Mouse (Mus musculus): ENCODE results near the gene Phgdh.

Phgdh gene

DNA sequence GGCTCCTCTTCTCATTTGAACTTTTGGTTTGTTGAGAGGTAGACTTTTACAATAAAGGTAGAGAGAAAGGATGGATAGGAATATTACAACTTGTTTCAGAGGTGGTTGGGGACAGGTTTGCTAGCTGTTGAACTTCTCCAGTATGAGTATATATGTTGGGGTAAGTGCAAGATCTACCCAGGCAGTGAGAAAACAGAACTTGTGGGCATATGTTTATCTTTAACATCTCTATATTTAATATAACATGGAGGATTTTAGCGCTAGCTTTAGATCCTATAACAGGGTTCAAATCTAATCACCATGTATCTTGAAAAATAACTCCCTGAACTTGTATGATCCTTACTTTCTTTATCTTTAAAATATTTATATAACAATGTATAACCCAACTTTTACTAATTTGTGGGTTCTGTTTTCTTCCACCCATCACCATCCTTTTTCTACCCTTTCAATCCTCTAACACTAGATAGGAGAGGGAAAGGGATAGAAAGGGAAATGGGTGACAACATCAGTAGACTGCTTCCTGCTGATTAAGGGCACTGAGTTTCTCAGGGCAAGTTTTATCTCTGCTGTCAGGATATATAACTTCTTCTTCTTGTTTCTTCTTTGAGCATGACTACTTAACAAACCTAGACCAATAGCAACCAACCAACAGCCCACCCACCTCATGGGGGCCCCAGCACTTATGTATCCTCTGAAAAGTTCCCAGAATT is 40.2 kb downstream of the Phgdh start:
- DNase-seq (ENCODE audit: low spot score in 2 of 2) = no peak

DNA sequence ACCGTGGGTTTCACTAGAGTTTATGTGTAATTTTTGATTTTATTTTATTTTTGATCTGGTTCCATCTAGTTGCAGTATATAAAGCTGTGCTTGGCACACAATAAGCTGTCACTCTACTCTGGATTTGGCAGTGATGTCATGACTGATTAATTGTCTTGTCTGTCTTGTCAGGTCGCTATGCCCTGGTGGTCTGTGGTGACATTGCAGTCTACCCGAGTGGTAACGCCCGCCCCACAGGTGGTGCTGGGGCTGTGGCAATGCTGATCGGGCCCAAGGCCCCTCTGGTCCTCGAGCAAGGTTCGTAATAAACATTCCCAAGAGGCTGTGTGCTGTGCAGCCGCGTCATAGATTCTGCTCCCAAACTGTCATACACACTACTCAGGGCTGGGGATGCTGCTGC is 43.8 kb downstream of the Phgdh start:
- DNase-seq (ENCODE audit: low spot score in 2 of 2) = no peak

DNA sequence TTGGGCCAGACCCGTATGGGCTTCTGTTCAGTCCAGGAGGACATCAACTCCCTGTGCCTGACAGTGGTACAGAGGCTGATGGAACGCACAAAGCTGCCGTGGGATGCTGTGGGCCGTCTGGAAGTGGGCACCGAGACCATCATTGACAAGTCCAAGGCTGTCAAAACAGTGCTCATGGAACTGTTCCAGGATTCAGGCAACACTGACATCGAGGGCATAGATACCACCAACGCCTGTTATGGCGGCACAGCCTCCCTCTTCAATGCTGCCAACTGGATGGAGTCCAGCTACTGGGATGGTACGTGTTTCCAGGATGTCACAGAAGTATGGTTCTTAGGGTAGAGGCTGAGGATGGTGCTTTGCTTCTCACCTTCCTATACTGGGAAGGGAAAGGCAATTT is 48.7 kb downstream of the Phgdh start:
- DNase-seq (ENCODE audit: low spot score in 2 of 2) = no peak

DNA sequence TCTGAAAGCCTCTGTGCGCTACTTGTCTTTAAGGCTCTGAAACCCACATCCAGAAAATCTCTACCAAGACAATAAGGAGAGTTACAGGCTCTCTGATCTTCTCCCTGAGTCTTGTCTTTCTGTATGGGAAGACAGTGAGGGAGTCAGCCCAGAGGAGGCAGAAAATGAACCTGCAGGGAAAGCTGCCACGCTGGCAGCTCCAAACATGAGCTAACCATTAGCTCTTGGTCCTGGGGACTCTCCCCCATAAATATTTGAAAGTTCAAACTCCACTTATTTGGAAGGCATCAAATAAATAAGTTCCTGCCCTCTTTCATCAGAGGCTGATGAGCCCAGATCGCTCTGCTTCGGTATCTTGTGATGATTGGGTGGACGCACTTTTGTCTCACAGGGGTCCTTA is 56.6 kb downstream of the Phgdh start:
- DNase-seq (ENCODE audit: low spot score in 2 of 2) = no peak

DNA sequence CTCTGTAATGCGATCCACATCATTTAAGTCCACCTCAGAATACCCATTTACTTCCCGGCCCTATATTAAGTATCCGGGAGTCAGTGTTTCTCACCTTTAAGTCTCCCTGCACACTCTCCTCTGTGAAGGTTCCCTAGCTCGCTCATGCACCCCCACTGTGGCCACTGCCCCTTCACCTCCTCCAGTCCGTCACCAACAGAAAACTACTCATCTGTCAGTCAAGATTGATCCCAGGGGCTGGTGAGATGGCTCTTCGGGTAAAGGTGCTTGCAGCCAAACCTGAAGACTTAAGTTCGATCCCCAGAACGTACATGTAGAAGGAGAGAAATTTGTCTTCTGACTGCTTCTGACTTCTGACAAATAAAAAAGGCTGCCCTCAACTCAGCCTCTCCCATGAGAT is 57.4 kb downstream of the Phgdh start:
- no peak for DNase-seq (ENCODE audit: low spot score in 2 of 2)

DNA sequence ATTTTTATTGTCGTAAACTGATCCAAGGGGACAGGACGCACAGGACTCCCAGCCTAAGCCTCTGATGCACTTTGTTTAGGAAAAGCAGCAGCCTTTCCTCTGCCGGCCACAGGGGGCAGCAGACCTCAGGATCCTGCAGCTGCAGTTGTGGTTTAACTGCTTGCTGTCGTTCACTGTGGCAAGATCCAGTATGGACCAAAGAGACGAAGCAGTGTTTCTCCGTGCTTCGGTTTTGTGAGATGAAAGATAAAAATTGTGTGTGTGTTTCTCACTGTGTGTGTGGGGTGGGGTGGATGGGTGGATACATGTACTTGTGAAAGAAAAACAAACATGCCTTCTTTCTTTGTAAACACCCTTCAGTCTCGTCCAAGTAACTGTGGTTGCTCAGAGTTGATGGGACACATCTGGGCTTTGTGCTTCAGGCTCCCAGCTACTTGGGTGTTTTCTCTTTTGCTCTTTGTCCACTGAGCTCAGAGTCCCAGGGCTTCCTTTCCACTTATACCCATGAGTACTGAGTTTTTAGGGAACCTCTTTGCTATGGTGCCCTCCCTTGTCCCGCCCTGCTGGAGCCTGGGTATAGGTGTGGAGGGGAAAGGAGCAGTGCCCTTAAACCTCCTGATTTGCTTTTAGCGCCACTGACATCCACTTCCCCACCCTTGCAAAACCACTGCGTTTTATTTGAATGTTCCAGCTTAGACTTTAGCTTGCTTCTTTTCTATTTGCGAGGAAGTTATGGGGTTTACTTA is 58.7 kb downstream of the Phgdh start:
- peak; percentile 53 to 77 for DNase-seq (ENCODE audit: low spot score in 2 of 2)

DNA sequence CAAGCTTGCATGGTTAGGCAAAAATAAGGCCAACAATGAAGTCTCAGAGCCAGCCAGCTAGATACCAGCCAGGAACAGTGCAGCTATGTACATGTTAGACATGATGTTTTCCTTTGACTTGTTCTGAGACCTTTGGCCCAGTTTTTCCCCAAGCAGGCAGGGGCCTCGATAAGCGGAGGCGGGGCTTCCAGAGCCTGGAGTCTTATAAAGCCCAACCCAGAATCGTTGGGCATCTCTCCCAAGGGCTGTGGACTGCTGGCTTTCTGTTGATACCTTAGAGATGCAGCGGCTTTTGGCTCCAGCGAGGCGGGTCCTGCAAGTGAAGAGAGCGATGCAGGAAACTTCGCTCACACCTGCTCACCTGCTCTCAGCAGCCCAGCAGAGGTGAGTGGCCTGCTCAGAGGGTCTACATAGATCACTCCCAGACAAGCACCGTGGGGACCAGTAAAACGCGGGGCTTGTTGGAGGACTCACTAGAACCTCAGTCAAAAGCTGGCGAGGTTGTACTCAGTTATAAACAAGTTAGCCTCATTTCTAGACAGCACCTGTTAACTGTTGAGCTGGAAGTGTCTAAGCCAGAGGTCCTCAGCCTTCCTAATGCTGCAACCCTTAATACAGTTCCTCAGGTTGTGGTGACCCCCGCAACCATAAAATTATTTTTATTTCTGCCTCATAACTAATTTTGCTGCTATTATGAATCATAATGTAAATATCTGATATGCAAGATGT is 59.4 kb downstream of the Phgdh start, which contains the start of gene Hmgcs2:
TSS of gene Hmgcs2 (plus strand) at position 232 of the 729 bp plus-strand sequence.
- DNase-seq (ENCODE audit: low spot score in 2 of 2) = peak in 1 of 2 experiments; percentile 3

DNA sequence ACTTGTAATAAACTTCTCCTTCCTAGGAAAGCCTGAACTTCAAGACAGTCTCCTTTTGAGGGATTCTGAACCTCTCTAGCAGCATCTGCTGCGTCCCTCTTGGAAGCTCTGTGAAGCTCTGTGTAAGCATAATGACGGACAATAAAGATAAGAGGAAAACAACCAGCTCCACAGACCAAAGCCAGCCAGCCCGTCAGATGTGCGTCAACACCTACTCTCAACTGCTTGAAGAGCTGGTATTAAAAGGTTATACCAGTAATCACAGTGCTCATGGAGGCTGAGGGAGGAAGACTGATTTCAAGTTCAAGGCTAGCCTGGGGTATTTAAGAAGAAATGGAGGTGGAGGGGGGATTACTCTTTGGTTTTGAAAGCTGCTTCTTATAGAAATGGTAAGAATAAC is 60.1 kb downstream of the Phgdh start:
- no peak for DNase-seq (ENCODE audit: low spot score in 2 of 2)

DNA sequence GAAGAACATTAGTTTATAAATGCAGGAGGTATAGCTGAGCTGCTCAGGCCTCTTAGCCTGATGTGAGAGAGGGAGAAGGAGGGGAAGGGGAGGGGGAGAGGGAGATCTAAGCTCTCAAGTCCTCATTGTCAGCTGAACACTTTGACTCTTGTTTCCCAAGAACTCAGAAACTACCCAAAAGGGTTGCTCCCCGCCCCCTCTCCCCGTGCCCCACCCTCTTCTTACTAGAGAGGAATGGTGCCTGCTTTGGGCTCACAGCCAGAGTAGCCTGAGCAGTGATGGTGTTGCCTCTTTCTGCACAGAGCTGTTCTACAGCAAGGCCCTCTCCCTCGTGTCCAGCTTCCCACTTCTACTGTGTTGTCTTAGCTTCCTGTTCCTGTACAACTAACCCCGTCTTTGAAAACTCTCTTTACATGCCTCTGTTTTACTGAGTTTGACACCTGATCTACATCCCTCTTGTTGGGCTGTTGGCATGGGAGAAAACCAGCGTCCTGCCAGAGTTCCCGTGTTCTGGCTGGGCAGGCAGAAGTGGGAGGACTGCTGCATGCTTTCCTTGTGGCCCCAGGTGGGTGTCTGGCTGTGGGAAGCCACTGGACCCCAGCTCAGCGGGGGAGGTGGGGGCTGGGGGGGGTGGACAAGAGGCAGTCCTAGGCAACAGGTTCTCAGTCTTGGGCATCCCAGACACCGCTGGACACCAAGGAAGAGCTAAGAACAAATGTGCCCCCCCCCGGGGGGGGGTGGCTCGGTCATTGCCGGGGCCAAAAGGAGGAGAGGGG is 66.0 kb downstream of the Phgdh start:
- no peak for DNase-seq (ENCODE audit: low spot score in 2 of 2)

DNA sequence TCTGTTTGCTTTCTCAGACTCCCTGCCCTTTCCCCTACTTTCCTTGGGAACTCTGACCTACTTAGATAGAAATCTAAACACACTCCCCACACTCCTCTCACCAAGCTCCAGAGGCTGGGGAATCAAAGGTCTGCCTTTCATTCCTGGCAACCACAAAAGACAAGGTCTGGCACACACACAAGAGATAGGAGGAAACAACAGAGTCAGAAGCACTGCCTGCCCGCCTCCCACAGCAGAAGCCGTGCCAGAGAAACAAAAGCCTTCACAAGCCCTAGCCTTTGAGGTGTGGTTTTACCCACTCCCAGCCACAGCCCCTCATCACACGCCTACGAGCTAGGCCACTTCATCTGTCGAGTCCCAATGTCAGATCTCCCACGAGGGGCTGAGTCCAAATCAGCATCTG is 72.5 kb downstream of the Phgdh start:
- no peak for DNase-seq (ENCODE audit: low spot score in 2 of 2)
